Mouse (Mus musculus) G1E (cell line): ENCODE results near the gene Arhgap23. TPM values are rescaled to one million over a fixed set of nuclear protein-coding genes. Genes with fewer than 3 reads are reported as not detected.

ENCODE experiments used
- ATAC-seq: 2 replicates; pipeline ENCODE4 v1.8.0; 2016; ENCODE audit warnings: mild to moderate bottlenecking; ENCODE audit not compliant: insufficient number of reproducible peaks, poor library complexity, low FRiP score, severe bottlenecking; ENCODE audit errors: extremely low read depth
- DNase-seq: peaks from one replicate; pipeline ENCODE4 v3.0.0; 2012; ENCODE audit warnings: low spot score
- H3K27me3 ChIP-seq: 2 replicates; pipeline ENCODE4 v1.6.1; 2012; ENCODE audit warnings: mild to moderate bottlenecking, low read length, inconsistent platforms; ENCODE audit not compliant: insufficient read depth
- H3K36me3 ChIP-seq: replicated peaks from 2 replicates; pipeline ENCODE3; 2012; ENCODE audit warnings: mild to moderate bottlenecking, inconsistent platforms
- H3K4me1 ChIP-seq: 2 replicates; pipeline ENCODE4 v1.6.1; 2012; ENCODE audit warnings: low read depth, low read length, inconsistent platforms, mixed read lengths; ENCODE audit not compliant: insufficient read depth
- H3K4me3 ChIP-seq: 2 replicates; pipeline ENCODE4 v1.5.1; 2012; ENCODE audit warnings: low read depth, mild to moderate bottlenecking, inconsistent platforms, low read length, moderate library complexity, mixed read lengths
- H3K9me3 ChIP-seq: replicated peaks from 2 replicates; pipeline ENCODE4 v1.6.1; 2012; ENCODE audit warnings: inconsistent platforms
- CTCF ChIP-seq: IDR thresholded peaks from 2 replicates; pipeline ENCODE4 v1.5.1; 2012; ENCODE audit warnings: low read depth, low read length, inconsistent platforms, mixed read lengths
- GATA1 ChIP-seq: IDR thresholded peaks from 2 replicates; pipeline ENCODE4 v1.6.1; 2012; ENCODE audit warnings: borderline replicate concordance, low read length, inconsistent platforms, mixed read lengths
- GATA2 ChIP-seq: IDR thresholded peaks from 2 replicates; pipeline ENCODE4 v1.6.1; 2012; ENCODE audit warnings: low read depth, low read length, inconsistent platforms, borderline replicate concordance
- POLR2AphosphoS5 ChIP-seq: IDR thresholded peaks from 2 replicates; pipeline ENCODE4 v1.6.1; 2012; ENCODE audit warnings: low read depth, low read length, inconsistent platforms; ENCODE audit not compliant: insufficient replicate concordance
- TAL1 ChIP-seq: conservative IDR thresholded peaks from 2 replicates; pipeline ENCODE4 v1.6.1; 2012; ENCODE audit warnings: low read depth, low read length, inconsistent platforms, mixed read lengths
- polyA plus RNA-seq: library from polyadenylated mRNA; stranded (reverse); fragments of >175 nt; gene quantifications from 2 replicates; pipeline ENCODE4 v1.2.3, GENCODE M21; 2012
- total RNA-seq, 2 experiments: library from RNA; stranded (forward) in 1 of 2; stranded (reverse) in 1 of 2; fragments of 200-1000 nt in 1 of 2; fragments of >200 nt in 1 of 2; fragmentation: Nextera tagmentation in 1 of 2; gene quantifications; 2 replicates each; pipeline ENCODE4 v1.2.3; 2014 to 2017

Gene Arhgap23
- total and polyA plus RNA-seq, 3 experiments: 2.4 to 18.6 (median 17.9) TPM

DNA sequence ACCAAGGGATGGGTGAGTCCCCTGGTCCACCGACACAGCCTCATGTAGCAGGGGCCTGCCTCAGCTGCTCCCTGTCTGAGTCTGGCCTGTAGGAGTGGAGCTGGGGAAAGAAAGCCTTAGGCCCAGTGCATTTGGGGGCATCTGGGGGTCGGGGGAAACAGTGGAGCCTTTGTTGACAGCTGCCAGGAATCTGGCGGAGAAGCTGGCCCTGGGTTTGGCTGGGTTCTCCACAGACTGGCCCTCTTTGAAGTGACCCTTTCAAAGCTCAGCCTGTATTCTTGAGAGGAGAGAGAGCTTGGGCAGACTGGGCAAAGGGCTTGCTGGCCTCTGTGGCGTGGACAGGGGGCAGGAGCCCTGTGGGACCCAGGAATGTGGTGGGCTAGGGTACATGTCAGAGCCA is 7.2 kb downstream of the Arhgap23 start:
- TF ChIP-seq GATA1 (no peak), CTCF (no peak), POLR2AphosphoS5 (no peak), GATA2 (no peak), TAL1 (no peak)
- no peak overlapping the region for H3K4me3 ChIP-seq
- DNase-seq: no peak
- no peak for ATAC-seq
- no peaks in the 10 kb centered on the region for H3K27me3 ChIP-seq
- H3K4me1 ChIP-seq: peaks cover 30% of the 10 kb centered on the region
- no peaks in the 10 kb centered on the region for H3K9me3 ChIP-seq
- peaks cover 34% of the 10 kb centered on the region for H3K36me3 ChIP-seq

DNA sequence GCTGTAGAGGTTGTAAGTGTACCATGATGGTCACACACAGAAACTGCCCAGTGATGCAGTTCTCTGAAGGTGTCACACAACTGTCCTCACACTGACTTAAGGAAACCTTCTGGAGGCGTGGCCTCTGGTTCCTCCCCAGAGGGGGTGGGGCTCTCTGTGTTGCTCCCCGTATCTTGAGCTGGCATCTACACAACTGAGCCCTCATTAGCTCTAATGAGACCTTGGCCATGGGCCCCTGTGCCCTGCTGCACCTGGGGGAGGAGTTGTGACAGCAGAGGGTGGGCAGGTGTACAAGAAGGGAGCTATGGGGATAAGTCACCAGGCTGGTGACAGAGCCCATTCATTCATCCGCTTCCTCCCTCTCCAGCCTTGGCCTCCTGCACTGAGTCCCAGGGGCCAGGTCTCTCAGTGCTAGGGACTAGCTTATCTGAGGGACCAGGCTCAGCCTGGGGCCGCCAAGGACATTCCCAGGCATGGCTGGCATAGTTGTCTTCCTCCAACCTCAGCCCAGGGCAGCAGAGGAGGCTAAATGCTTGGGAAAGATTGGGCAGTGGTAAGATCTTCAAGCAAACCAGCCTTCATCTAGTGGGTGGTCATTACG is 8.9 kb downstream of the Arhgap23 start:
- Histone ChIP-seq H3K36me3 (peaks cover 21% of the 10 kb centered on the region), H3K4me1 (peaks cover 39% of the 10 kb centered on the region), H3K9me3 (no peaks in the 10 kb centered on the region), H3K4me3 (peak overlapping the region; percentile 42; the same call in 1 of the 2 replicates), H3K27me3 (no peaks in the 10 kb centered on the region)
- ATAC-seq: no peak
- TF ChIP-seq CTCF (no peak), GATA2 (no peak), TAL1 (no peak), POLR2AphosphoS5 (no peak)
- DNase-seq: no peak

DNA sequence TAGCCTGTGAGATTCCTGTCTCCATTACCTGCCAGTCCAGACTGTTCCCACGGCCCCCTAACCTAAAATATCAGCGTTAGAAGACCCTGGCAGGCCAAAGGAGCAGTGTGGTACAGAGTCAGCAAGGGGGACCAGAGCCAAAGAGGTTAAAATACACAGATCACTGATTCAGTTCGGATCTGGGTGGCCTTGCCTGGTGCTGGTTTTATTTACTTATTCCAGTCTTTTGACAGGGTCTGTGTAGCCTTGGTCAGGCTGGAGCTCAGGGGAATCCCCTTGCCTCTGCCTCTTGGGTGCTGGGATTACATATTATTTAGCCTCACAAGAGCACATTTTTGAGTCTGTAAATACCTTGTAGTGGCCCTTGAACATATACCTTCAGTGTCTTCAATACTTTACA is 9.5 kb downstream of the Arhgap23 start:
- Histone ChIP-seq H3K36me3 (peaks cover 15% of the 10 kb centered on the region), H3K27me3 (no peaks in the 10 kb centered on the region), H3K4me3 (no peak overlapping the region), H3K4me1 (peaks cover 45% of the 10 kb centered on the region), H3K9me3 (no peaks in the 10 kb centered on the region)
- TF ChIP-seq CTCF (no peak), TAL1 (no peak)
- ATAC-seq: no peak
- no peak for DNase-seq

DNA sequence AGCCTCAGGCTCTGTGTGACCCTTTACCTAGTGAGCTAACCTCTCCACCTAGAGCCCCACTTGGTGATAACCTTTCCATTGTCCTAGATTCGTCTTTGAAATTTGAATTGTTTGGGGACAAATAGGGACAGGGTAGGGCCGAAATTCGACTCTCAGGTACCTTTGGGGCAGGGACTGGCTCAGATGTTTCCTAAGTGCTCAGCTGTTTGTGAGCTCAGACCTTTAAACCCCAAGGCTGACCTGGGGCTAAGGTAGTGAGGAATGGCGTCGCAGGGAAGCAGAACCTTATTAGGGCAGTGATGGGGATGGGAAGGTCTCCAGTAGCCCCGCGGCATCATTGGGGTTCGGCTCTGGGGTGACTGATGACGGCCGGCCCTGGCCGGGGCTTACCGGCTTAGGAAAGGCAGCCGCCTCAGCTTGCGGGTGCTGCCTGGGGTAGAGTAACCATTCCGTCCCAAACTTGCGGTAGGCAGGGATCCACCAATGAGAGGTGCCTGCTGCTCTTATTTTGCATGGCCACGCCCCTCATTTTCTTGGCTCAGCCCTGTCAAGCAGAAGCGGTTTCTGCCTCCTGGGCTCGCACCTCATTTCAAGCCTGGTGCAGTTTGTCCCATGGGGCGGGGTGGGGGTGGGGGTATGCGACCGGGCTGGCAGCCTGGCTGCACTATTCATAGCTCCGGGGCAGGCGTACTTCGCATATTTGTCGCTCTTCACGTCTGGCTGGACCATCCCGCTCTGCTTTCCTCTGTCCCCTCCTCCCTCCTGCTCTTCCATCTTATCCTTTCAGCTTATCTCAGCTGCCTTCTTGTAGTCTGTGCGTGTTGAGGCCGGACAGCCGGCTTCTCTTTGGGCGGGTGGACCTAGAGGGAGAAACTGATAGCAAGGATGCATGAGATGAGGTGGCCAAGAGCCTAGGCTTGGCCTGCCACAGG is 12.7 kb downstream of the Arhgap23 start:
- H3K4me3 ChIP-seq: peak overlapping the region; percentile 71
- DNase-seq: peak; percentile 67

DNA sequence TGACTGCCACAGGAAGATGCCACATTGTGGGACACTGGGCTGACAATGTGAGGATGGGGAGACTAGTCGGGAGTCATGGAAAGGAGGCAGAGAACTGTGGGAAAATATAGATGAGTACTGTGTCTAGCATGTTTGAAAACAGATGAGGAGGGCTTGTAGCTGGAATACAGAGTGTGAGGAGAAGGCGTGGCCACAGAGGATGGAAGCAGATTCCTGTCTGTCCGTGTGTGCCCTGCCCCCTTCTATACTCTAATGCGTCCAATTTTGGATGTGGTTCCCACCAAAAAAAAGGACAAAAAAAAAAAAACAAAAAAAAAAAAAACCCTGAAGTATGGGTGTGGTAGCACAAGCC is 13.4 kb downstream of the Arhgap23 start:
- H3K27me3 ChIP-seq: no peaks in the 10 kb centered on the region
- H3K4me1 ChIP-seq: peaks cover 64% of the 10 kb centered on the region
- DNase-seq (no peak), ATAC-seq (no peak)
- no peak for TF ChIP-seq CTCF
- no peak for TF ChIP-seq POLR2AphosphoS5
- no peak for TF ChIP-seq GATA1
- TF ChIP-seq GATA2: no peak
- no peak for TF ChIP-seq TAL1
- H3K4me3 ChIP-seq: peak overlapping the region; percentile 71; the same call in 1 of the 2 replicates
- H3K9me3 ChIP-seq: no peaks in the 10 kb centered on the region
- peaks cover 9% of the 10 kb centered on the region for H3K36me3 ChIP-seq

More for the DNA sequence above, 12.7 kb downstream of the Arhgap23 start:
- TF ChIP-seq GATA1: no peak
- peak; percentile 64; the same call in 1 of the 2 replicates for TF ChIP-seq TAL1
- TF ChIP-seq GATA2: no peak
- H3K9me3 ChIP-seq: no peaks in the 10 kb centered on the region
- no peaks in the 10 kb centered on the region for H3K27me3 ChIP-seq
- H3K4me1 ChIP-seq: peaks cover 61% of the 10 kb centered on the region
- peak; percentile 80 for ATAC-seq
- H3K36me3 ChIP-seq: peaks cover 9% of the 10 kb centered on the region

DNA sequence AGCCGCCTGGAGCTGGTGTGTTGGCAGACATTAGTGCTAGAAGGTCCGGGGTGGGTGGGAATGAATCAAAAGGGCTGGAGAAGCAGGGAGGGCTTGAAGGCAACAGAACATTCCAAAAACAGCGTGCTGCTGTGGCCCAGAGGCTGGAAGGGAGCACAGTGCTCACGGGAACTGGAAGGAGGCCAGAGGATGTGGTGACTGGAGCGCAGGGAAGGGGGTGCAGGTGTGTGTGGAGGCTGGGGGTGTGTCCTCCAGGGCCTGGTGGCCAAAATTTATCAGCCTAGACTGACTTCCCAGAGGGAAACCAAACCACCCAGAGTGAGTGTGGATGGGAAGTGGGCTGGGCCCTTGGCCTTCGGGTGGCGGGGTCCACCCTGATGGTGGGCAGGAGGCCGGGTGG is 14.3 kb downstream of the Arhgap23 start:
- no peaks in the 10 kb centered on the region for H3K27me3 ChIP-seq
- DNase-seq (no peak), ATAC-seq (no peak)
- H3K36me3 ChIP-seq: peaks cover 9% of the 10 kb centered on the region
- no peak for TF ChIP-seq GATA1
- TF ChIP-seq TAL1: no peak
- no peak for TF ChIP-seq CTCF
- no peak for TF ChIP-seq GATA2
- no peak for TF ChIP-seq POLR2AphosphoS5
- H3K4me3 ChIP-seq: peak overlapping the region; percentile 6; the same call in 1 of the 2 replicates
- H3K9me3 ChIP-seq: no peaks in the 10 kb centered on the region
- peaks cover 58% of the 10 kb centered on the region for H3K4me1 ChIP-seq
